Mouse (Mus musculus): Measurements from ENCODE around the gene Ddx23. TPM values are rescaled to one million over a fixed set of nuclear protein-coding genes. Genes with fewer than 3 reads are reported as not detected.
A peak's percentile ranks its signal among the peaks of the same experiment; 100 is the strongest.

The Ddx23 gene
- polyA plus RNA-seq, 1 experiment from 2014 or later = 19.4 TPM

DNA sequence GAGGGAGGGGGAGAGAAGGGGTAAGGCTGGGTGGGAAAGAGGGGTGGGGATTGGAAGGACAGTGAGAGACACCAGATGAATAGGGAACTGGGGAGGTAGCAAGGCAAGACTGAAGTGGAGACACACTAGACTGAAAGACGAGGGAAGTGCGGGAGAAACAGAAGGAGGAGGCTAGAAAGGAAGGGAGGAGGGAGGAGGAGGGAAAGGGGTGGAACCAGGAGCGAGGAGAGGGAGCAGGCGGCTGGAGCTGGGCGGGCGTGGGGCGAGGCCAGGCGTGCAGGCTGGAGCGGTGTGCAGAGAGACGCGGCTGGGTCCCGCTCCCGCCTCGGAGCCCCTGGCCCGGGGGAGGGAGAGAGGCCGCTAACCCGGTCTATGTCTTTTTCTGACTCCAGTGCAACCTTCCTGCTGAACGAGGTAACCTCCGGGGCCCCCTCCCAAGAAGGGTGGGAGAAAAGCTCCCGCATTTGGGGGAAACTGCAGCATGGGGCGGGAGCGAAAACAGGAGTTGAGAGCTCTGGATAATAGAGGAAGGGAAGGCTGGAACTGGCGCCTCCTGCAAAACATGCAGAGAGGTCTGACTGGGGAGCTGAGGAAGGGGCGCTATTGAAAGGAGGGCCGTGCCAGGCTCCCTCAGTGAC is 30.5 kb downstream of the Ddx23 start:
- Histone ChIP-seq H3K4me2 (peak overlapping the region; percentile 98), H3K4me1 (replicated peaks; ENCODE audit: control insufficient read depth, insufficient read depth, low read length) (peaks cover 25% of the 10 kb centered on the region), H3K36me3 (ENCODE audit: control insufficient read depth, insufficient read depth, low read length) (no peaks in the 10 kb centered on the region), H3K4me3 (ENCODE audit: low read depth, low read length) (peak overlapping the region; percentile 39), H3K9ac (ENCODE audit: low read depth, low read length) (0 out of 2 replicates have a peak overlapping the region, but pooled peaks have one; percentile 34), H3K27me3 (replicated peaks; ENCODE audit: control insufficient read depth, insufficient read depth, low read length) (peaks cover 95% of the 10 kb centered on the region), H3K9me3 (ENCODE audit: control insufficient read depth, low read length) (no peaks in the 10 kb centered on the region), H3K27ac (ENCODE audit: low read depth, low read length) (peak overlapping the region; percentile 32)
- 2% methylated on average over 25 of the region's 25 CpGs for WGBS
- no peak for DNase-seq (ENCODE audit: low spot score)
- ATAC-seq (replicated peaks; ENCODE audit: low FRiP score) = no peak

DNA sequence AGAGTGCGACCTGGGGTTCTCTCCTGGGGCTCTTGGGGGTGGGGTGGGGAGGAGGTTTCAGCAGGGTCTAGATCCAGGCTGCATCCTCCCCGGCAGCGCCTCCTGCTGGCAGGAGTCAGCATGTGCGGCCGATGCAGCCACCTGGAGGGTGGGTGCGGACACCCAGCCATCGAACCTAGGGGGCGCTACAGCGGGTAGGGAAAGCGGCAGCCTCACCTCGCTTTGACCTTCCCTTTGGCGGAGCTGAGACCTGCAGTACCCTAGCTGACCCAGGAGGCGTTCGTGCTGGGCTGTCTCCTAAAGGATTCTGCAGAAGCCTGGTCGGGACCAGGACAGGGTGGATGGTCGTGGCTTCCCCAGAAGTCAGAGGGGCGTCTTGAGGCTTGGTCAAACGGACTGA is 31.2 kb downstream of the Ddx23 start:
- no peak overlapping the region for H3K9ac ChIP-seq (ENCODE audit: low read depth, low read length)
- 1% methylated on average over 18 of the region's 18 CpGs for WGBS
- peak overlapping the region; percentile 39 for H3K4me3 ChIP-seq (ENCODE audit: low read depth, low read length)
- H3K27me3 ChIP-seq (replicated peaks; ENCODE audit: control insufficient read depth, insufficient read depth, low read length) = peaks cover 87% of the 10 kb centered on the region
- no peaks in the 10 kb centered on the region for H3K36me3 ChIP-seq (ENCODE audit: control insufficient read depth, insufficient read depth, low read length)
- H3K4me2 ChIP-seq = peak overlapping the region; percentile 98
- peaks cover 25% of the 10 kb centered on the region for H3K4me1 ChIP-seq (replicated peaks; ENCODE audit: control insufficient read depth, insufficient read depth, low read length)
- no peaks in the 10 kb centered on the region for H3K9me3 ChIP-seq (ENCODE audit: control insufficient read depth, low read length)
- ATAC-seq (replicated peaks; ENCODE audit: low FRiP score) = peak; percentile 38
- peak; percentile 77 for DNase-seq (ENCODE audit: low spot score)
- H3K27ac ChIP-seq (ENCODE audit: low read depth, low read length) = no peak overlapping the region; the same call in 1 of the 2 replicates

DNA sequence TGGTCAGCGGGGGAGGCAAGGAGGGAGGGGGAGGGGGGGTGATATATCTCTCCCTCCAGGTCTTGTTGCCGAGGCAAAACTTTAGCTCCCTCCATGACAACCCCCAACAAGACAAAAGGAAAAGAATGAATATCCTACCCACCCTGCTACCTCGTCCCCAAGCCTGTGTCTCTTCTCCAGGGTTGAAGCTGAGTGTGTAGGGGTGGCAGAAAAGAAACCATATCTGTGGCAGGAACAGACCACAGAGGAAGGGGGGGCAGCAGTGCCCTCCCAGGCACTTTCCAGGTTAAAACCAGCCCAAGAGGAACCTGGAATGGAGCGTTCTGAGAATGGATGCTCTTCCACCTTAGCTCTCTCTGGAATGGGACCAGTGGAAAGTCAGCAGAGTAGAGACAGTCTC is 32.2 kb downstream of the Ddx23 start, which contains the start of gene Cacnb3:
TSS of gene Cacnb3 (plus strand) at position 301 of the 400 bp plus-strand sequence.
- H3K4me1 ChIP-seq (replicated peaks; ENCODE audit: control insufficient read depth, insufficient read depth, low read length) = peaks cover 25% of the 10 kb centered on the region
- DNase-seq (ENCODE audit: low spot score) (no peak), ATAC-seq (replicated peaks; ENCODE audit: low FRiP score) (no peak)
- H3K36me3 ChIP-seq (ENCODE audit: control insufficient read depth, insufficient read depth, low read length) = no peaks in the 10 kb centered on the region
- H3K9ac ChIP-seq (ENCODE audit: low read depth, low read length) = no peak within 1 kb of the TSS
- WGBS = 33% methylated on average over 4 of the region's 4 CpGs
- peak within 1 kb of the TSS; percentile 98 for H3K4me2 ChIP-seq
- H3K27ac ChIP-seq (ENCODE audit: low read depth, low read length) = no peak within 1 kb of the TSS; the same call in 1 of the 2 replicates
- no peaks in the 10 kb centered on the region for H3K9me3 ChIP-seq (ENCODE audit: control insufficient read depth, low read length)
- H3K27me3 ChIP-seq (replicated peaks; ENCODE audit: control insufficient read depth, insufficient read depth, low read length) = peaks cover 82% of the 10 kb centered on the region
- peak within 1 kb of the TSS; percentile 39 for H3K4me3 ChIP-seq (ENCODE audit: low read depth, low read length)

DNA sequence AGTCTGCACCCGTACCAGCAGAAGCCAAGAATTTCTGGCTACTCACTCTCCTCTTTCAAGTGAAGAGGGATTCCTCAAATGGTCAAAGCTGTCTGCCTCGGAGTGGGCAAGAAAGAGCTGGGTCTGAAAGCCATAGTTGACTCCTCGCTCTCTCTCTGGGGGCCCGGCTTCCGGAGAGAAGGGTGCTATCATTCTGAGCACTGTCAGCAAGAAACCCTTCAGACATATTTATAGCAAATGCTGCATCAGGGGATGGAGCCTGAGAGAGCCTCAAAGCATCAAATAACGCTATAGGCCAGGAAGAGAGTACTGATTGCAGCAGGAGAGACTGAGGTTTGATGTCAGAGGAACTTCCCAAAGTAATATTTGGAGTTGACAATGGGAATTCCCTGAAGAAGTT is 33.2 kb downstream of the Ddx23 start:
- DNase-seq (ENCODE audit: low spot score) = no peak
- no peaks in the 10 kb centered on the region for H3K9me3 ChIP-seq (ENCODE audit: control insufficient read depth, low read length)
- peak overlapping the region; percentile 52; the same call in 1 of the 2 replicates for H3K4me2 ChIP-seq
- WGBS = 41% methylated on average over 6 of the region's 6 CpGs
- H3K4me3 ChIP-seq (ENCODE audit: low read depth, low read length) = no peak overlapping the region
- no peak for ATAC-seq (replicated peaks; ENCODE audit: low FRiP score)
- H3K9ac ChIP-seq (ENCODE audit: low read depth, low read length) = no peak overlapping the region
- H3K4me1 ChIP-seq (replicated peaks; ENCODE audit: control insufficient read depth, insufficient read depth, low read length) = peaks cover 21% of the 10 kb centered on the region
- peaks cover 74% of the 10 kb centered on the region for H3K27me3 ChIP-seq (replicated peaks; ENCODE audit: control insufficient read depth, insufficient read depth, low read length)
- no peaks in the 10 kb centered on the region for H3K36me3 ChIP-seq (ENCODE audit: control insufficient read depth, insufficient read depth, low read length)
- H3K27ac ChIP-seq (ENCODE audit: low read depth, low read length) = no peak overlapping the region

DNA sequence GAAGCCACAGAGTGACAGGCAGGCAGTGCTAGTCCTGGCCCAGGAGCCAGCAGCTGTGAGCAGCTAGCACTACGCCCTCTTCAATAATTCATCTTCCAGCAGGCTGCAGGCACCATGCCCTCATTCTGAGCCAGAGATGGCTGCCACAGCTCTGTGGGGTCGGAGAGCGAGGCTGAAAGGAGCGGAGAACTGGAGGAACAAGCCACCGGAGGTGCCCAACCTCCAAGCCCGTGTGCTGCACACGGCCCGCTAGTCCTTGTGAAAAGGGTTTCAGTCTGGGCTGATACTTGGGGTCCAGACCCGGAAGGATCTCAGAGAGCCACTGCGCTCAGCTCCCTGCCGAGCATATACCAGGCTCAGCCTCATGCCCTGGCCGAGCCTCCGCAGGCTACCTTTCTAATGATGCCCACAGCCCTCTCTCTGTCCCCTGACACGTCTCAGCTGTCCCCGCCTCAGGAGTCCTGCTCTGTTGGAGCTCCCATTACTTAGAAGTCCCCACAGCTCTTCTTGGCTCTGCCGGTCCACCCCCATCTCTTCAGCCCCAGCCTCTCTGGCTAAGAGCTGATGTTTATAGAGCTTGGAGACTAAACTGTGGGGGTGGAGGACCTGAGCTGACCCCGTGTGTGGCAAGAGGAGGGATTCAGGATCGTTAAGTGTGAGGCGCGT is 34.0 kb downstream of the Ddx23 start:
- Histone ChIP-seq H3K4me2 (peak overlapping the region; percentile 52), H3K4me1 (replicated peaks; ENCODE audit: control insufficient read depth, insufficient read depth, low read length) (peaks cover 14% of the 10 kb centered on the region), H3K27me3 (replicated peaks; ENCODE audit: control insufficient read depth, insufficient read depth, low read length) (peaks cover 67% of the 10 kb centered on the region), H3K4me3 (ENCODE audit: low read depth, low read length) (peak overlapping the region; percentile 22), H3K27ac (ENCODE audit: low read depth, low read length) (no peak overlapping the region), H3K9ac (ENCODE audit: low read depth, low read length) (no peak overlapping the region), H3K36me3 (ENCODE audit: control insufficient read depth, insufficient read depth, low read length) (no peaks in the 10 kb centered on the region), H3K9me3 (ENCODE audit: control insufficient read depth, low read length) (no peaks in the 10 kb centered on the region)
- ATAC-seq (replicated peaks; ENCODE audit: low FRiP score) (no peak), DNase-seq (ENCODE audit: low spot score) (no peak)
- 11% methylated on average over 20 of the region's 20 CpGs for WGBS

DNA sequence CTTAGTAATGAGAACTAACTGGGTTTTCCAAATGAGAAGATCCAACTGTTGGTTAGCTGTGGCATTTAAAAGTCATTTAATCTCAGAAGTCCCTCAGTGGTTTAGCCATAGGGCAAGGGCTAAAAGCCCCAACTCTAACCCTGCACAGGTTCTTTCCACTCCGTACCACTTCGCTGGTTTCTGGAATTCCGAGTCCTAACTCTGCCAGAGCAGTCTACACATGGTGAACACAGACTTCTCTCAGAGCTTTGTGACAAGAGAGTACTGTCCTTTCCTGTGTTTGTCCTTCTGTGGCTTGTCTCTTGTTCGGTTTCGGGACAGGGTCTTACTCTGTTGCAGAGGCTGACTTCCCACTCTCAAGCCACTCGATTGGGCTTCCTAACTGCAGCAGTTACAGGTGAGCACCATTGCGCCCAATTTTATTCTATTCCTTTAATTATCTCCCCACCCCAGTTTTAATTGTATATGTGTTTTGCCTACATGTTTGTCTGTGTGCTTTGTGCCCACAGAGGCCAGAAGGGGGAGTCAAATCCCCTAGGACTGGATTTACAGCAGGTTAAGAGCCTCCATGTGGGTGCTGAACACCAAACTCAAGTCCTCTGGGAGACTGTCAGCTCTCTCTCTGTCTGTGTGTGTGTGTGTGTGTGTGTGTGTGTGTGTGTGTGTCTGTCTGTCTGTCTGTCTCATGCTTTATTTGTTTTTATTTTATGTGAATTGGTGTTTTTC is 36.0 kb downstream of the Ddx23 start:
- no peak for DNase-seq (ENCODE audit: low spot score)
- no peaks in the 10 kb centered on the region for H3K36me3 ChIP-seq (ENCODE audit: control insufficient read depth, insufficient read depth, low read length)
- no peak overlapping the region for H3K4me2 ChIP-seq
- peaks cover 57% of the 10 kb centered on the region for H3K27me3 ChIP-seq (replicated peaks; ENCODE audit: control insufficient read depth, insufficient read depth, low read length)
- H3K9me3 ChIP-seq (ENCODE audit: control insufficient read depth, low read length) = no peaks in the 10 kb centered on the region
- peaks cover 7% of the 10 kb centered on the region; the same call in 1 of the 2 replicates for H3K4me1 ChIP-seq (replicated peaks; ENCODE audit: control insufficient read depth, insufficient read depth, low read length)
- no peak overlapping the region for H3K4me3 ChIP-seq (ENCODE audit: low read depth, low read length)
- H3K27ac ChIP-seq (ENCODE audit: low read depth, low read length) = no peak overlapping the region
- ATAC-seq (replicated peaks; ENCODE audit: low FRiP score) = no peak
- no peak overlapping the region for H3K9ac ChIP-seq (ENCODE audit: low read depth, low read length)
- 72% methylated on average over 7 of the region's 7 CpGs for WGBS

DNA sequence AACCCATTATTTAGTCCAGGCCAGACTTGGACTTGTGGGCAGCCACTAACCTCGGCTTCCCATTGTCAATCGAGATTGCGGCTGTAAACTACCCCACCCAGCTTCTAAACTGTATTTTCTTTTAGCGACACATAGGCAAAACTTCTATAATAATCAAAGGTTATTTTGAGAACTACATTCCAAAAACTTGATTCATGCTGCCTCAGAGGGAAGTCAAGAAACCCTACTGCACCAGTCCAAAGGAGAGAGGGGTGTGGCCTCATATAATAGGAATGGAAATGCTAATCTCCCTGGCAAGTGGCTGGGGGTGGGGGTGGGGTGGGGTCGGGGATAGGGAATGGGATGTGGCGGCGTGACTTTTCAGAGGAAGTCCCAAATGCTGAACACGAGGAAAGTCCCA is 36.6 kb downstream of the Ddx23 start:
- H3K4me1 ChIP-seq (replicated peaks; ENCODE audit: control insufficient read depth, insufficient read depth, low read length) = peaks cover 3% of the 10 kb centered on the region; the same call in 1 of the 2 replicates
- H3K27ac ChIP-seq (ENCODE audit: low read depth, low read length) = no peak overlapping the region
- H3K4me3 ChIP-seq (ENCODE audit: low read depth, low read length) = no peak overlapping the region
- no peaks in the 10 kb centered on the region for H3K36me3 ChIP-seq (ENCODE audit: control insufficient read depth, insufficient read depth, low read length)
- H3K27me3 ChIP-seq (replicated peaks; ENCODE audit: control insufficient read depth, insufficient read depth, low read length) = peaks cover 54% of the 10 kb centered on the region
- no peak overlapping the region for H3K4me2 ChIP-seq
- WGBS = 33% methylated on average over 8 of the region's 8 CpGs
- no peak for ATAC-seq (replicated peaks; ENCODE audit: low FRiP score)
- H3K9me3 ChIP-seq (ENCODE audit: control insufficient read depth, low read length) = no peaks in the 10 kb centered on the region
- H3K9ac ChIP-seq (ENCODE audit: low read depth, low read length) = no peak overlapping the region
- DNase-seq (ENCODE audit: low spot score) = no peak

DNA sequence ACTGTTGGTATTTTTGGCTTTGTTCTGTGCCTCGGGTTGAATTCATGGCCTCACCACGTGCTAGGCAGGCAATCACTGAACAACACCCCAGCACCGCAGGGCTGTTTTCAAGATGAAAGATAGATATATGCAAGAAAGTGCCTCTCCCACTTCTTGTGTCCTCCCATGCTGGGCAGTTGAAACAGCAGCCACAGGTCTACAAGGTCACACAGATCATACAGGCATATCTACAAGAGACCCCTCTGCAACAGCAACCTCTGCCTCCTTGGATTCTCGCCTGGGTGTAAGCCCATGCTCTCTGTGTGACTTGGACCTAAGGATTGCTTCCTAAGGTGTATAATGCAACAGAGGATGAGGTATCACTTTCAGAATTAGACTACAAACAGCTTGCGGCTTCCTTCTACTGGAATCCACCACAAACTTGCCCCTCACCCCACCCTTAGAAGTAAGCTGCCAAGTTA is 39.3 kb downstream of the Ddx23 start:
- H3K27me3 ChIP-seq (replicated peaks; ENCODE audit: control insufficient read depth, insufficient read depth, low read length) = peaks cover 35% of the 10 kb centered on the region
- no peak overlapping the region for H3K9ac ChIP-seq (ENCODE audit: low read depth, low read length)
- no peak overlapping the region for H3K4me3 ChIP-seq (ENCODE audit: low read depth, low read length)
- no peaks in the 10 kb centered on the region for H3K36me3 ChIP-seq (ENCODE audit: control insufficient read depth, insufficient read depth, low read length)
- DNase-seq (ENCODE audit: low spot score) (no peak), ATAC-seq (replicated peaks; ENCODE audit: low FRiP score) (no peak)
- no peaks in the 10 kb centered on the region for H3K9me3 ChIP-seq (ENCODE audit: control insufficient read depth, low read length)
- H3K4me2 ChIP-seq = no peak overlapping the region
- WGBS = 55% methylated on average over 5 of the region's 5 CpGs
- no peak overlapping the region for H3K27ac ChIP-seq (ENCODE audit: low read depth, low read length)
- H3K4me1 ChIP-seq (replicated peaks; ENCODE audit: control insufficient read depth, insufficient read depth, low read length) = 0 out of 2 replicates have a peak, but pooled peaks cover under 1% of the 10 kb centered on the region
